Mouse (Mus musculus) heart, embryonic 16.5 days (tissue): Measurements from ENCODE around the gene Cdcp2. TPM values are rescaled to one million over a fixed set of nuclear protein-coding genes. Genes with fewer than 3 reads are reported as not detected.

Experiments used
- ATAC-seq: fragments of 200-750 bp; cut with Nextera tagmentation; replicated peaks from 2 replicates; pipeline ENCODE4 v1.8.0; 2017; ENCODE audit warnings: moderate number of reproducible peaks; ENCODE audit not compliant: insufficient read depth, low FRiP score; ENCODE audit errors: extremely low read depth
- H3K27ac ChIP-seq: fragments of 300-500 bp; sonication (generic); 2 replicates; pipeline ENCODE4 v1.5.1; 2014; ENCODE audit warnings: mild to moderate bottlenecking, low read length, control low read depth, moderate library complexity
- H3K27me3 ChIP-seq: fragments of 300-500 bp; sonication (generic); 2 replicates; pipeline ENCODE4 v1.6.1; 2014; ENCODE audit warnings: low read length, mixed read lengths; ENCODE audit not compliant: control insufficient read depth, insufficient read depth
- H3K36me3 ChIP-seq: fragments of 300-500 bp; sonication (generic); 2 replicates; pipeline ENCODE4 v1.6.1; 2014; ENCODE audit not compliant: control insufficient read depth, insufficient read depth
- H3K4me1 ChIP-seq: fragments of 300-500 bp; sonication (generic); 2 replicates; pipeline ENCODE4 v1.6.1; 2014; ENCODE audit warnings: low read length, mixed read lengths; ENCODE audit not compliant: control insufficient read depth, insufficient read depth
- H3K4me2 ChIP-seq: fragments of 300-500 bp; sonication (generic); 2 replicates; pipeline ENCODE4 v1.6.1; 2014; ENCODE audit warnings: low read depth, mild to moderate bottlenecking, control low read depth, low read length
- H3K4me3 ChIP-seq: fragments of 300-500 bp; sonication (generic); 2 replicates; pipeline ENCODE4 v1.5.1; 2014; ENCODE audit warnings: mild to moderate bottlenecking, control low read depth, low read length
- H3K9ac ChIP-seq: fragments of 300-500 bp; sonication (generic); 2 replicates; pipeline ENCODE4 v1.6.1; 2014; ENCODE audit warnings: low read length, control low read depth
- H3K9me3 ChIP-seq: fragments of 300-500 bp; sonication (generic); replicated peaks from 2 replicates; pipeline ENCODE4 v1.6.1; 2016; ENCODE audit warnings: low read length; ENCODE audit not compliant: control insufficient read depth
- WGBS: fragments of 180-500 bp; shearing (Covaris S2); extraction: QIAGEN DNeasy Blood & Tissue Kit; methylation state at CpG from one replicate; pipeline ENCODE4 v1.1.7; 2014; 5-methylcytosine and 5-hydroxymethylcytosine counted together
- polyA plus RNA-seq: library from polyadenylated mRNA; unstranded; fragments of >200 nt; fragmentation: Nextera tagmentation; extraction: Ambion mirVana; gene quantifications from 2 replicates; pipeline ENCODE4 v1.2.1, GENCODE M21; 2015

Gene Cdcp2
- polyA plus RNA-seq, 1 experiment from 2014 or later, result not detected

DNA sequence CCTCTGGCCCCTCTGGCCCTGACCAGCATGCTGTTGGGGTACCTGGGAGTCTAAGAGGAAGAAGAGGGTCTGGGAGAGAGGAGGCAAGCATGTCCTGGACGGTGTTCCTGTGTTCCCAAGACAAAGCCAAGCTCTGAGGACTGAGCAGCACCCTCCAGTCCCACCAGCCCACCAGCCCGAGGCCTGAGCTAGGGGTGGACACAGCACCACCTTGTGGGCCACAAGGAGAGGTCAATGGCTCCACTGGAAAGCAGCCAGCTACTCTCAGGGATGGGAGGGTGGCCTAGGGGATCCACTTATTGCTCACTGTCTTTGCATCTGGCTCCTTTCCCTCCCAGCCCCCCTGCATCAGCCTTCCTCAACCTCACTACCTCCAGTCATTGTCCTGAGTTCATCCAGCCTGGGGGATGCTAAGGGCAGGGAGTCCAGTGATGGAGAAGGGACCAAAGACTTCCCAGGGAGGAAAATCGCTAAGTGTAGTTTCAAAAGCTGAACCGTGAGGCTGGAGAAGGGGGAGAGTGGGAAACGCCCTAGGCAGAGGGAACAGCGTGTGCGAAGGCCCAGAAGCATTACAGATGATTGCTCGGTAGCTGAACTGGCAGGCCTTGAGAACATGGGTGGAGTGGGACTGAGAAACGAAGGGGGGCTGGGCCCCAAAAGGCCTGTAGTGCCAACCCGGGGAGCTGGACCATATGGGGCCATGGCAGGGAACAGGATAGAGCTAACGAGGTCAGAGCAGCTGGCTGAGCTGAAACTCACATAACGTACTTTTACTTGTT, 24.7 kb downstream of the Cdcp2 start:
- no peak for ATAC-seq

DNA sequence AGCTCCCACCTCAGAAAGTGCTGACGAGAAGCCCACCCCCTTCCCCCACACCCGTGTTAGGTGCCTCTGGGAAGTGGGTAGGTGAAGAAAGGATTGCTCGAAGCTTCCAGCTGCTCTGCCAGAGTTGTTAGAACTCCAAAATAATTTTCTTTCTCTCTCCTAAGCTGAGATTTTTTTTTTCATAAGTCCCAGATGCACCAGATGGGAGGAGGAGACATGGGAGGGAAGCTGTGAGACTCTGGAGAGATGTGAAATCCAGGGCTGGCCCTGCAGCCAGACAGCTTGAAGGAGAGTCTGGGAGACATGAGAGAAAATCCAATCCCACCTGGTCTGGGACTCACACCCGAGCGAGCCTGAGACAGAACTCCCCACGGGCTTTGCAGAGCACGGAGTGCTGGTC, 27.7 kb downstream of the Cdcp2 start:
- H3K36me3 ChIP-seq, result no peaks in the 10 kb centered on the region
- no peak overlapping the region for H3K4me2 ChIP-seq
- H3K4me3 ChIP-seq, result no peak overlapping the region
- no peaks in the 10 kb centered on the region for H3K9me3 ChIP-seq
- H3K27me3 ChIP-seq, result peaks cover 2% of the 10 kb centered on the region; the same call in 1 of the 2 replicates
- ATAC-seq, result no peak
- 62% methylated on average over 7 of the region's 7 CpGs for WGBS
- no peaks in the 10 kb centered on the region for H3K4me1 ChIP-seq
- no peak overlapping the region for H3K9ac ChIP-seq
- no peak overlapping the region for H3K27ac ChIP-seq

More for the DNA sequence above, 24.7 kb downstream of the Cdcp2 start:
- Histone ChIP-seq H3K9me3 (no peaks in the 10 kb centered on the region), H3K27ac (no peak overlapping the region), H3K4me3 (no peak overlapping the region), H3K4me1 (no peaks in the 10 kb centered on the region), H3K27me3 (no peaks in the 10 kb centered on the region; the same call in 1 of the 2 replicates), H3K4me2 (no peak overlapping the region), H3K36me3 (no peaks in the 10 kb centered on the region), H3K9ac (no peak overlapping the region)
- 60% methylated on average over 12 of the region's 12 CpGs for WGBS

DNA sequence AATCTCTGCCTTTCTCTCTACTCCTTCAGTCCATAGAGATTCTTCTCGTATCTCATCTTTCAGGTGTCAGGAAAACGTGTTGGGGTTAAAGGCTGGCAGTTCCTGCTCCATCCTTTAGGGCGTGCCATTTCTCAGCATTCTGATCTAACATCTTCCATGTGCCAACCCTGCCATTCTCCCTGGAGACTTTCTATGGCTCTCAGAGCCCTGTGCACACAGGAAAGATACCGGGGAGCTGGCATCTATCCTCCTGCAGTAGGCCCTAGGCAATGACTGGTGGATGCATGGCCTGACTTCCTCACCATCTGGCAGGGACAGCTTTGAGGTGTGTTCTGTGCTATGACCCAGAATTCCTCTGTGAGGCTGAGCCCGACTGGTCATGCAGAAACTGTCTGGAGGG, 28.4 kb downstream of the Cdcp2 start:
- H3K27me3 ChIP-seq, result 0 out of 2 replicates have a peak, but pooled peaks cover 2% of the 10 kb centered on the region
- no peak overlapping the region for H3K4me3 ChIP-seq
- H3K4me1 ChIP-seq, result no peaks in the 10 kb centered on the region
- no peaks in the 10 kb centered on the region for H3K9me3 ChIP-seq
- no peaks in the 10 kb centered on the region for H3K36me3 ChIP-seq
- H3K9ac ChIP-seq, result no peak overlapping the region
- ATAC-seq, result no peak
- 52% methylated on average over 5 of the region's 5 CpGs for WGBS
- H3K4me2 ChIP-seq, result no peak overlapping the region
- H3K27ac ChIP-seq, result no peak overlapping the region

DNA sequence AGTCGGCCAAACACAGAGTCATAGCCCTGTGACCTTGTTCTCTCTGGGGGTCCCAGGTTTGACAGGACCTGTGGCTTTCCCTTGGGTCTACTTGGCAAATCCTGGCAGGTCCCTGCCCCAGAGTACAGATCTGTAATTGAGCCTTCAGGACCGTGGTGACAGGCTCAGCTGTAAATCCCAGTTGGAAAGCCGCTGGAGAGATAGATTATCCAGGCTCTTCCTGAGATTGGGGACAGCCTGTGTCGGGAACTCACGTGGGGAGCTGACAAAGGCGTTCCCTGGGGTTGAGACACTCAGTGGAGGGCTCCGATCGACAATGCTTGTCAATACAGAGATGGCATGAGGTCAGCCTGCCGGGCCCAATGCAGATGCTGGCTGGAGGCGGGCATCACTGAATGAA, 29.7 kb downstream of the Cdcp2 start:
- no peak overlapping the region for H3K4me3 ChIP-seq
- H3K27ac ChIP-seq, result no peak overlapping the region
- no peaks in the 10 kb centered on the region for H3K9me3 ChIP-seq
- H3K4me1 ChIP-seq, result no peaks in the 10 kb centered on the region
- H3K4me2 ChIP-seq, result no peak overlapping the region
- H3K36me3 ChIP-seq, result no peaks in the 10 kb centered on the region
- H3K9ac ChIP-seq, result no peak overlapping the region
- 48% methylated on average over 10 of the region's 10 CpGs for WGBS
- 0 out of 2 replicates have a peak, but pooled peaks cover 2% of the 10 kb centered on the region for H3K27me3 ChIP-seq
- no peak for ATAC-seq

DNA sequence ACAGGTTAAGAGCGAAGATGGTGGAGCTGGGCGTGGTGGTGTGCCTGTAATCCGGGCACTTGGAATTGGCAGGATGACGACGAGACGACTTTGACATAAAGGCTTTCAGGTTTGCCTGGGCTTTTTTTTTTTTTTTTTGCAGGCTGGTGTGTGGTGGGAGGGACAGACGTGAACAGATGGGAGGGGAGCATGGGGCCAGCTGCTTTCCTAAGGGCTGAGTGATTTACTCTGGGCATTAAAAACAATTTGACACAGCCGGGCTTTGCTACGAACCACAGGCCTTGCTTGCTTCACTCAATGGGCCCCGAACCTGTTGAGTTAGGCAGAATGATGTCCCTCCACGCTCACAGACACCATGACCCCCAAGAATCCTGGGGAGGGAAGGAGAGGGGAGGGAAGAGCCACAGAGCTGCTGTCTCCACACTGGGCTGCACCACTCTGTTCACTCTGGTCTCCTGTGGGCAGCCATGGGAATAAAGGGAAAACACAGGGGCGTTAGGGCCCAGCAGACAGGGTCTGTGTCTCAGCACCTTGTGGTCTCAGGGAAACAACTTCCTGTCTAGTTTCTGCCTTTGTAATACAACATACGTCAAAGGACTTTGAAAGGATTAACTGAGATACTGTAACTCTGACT, 30.3 kb downstream of the Cdcp2 start:
- H3K9me3 ChIP-seq, result no peaks in the 10 kb centered on the region
- no peaks in the 10 kb centered on the region for H3K36me3 ChIP-seq
- ATAC-seq, result no peak
- no peaks in the 10 kb centered on the region for H3K4me1 ChIP-seq
- 69% methylated on average over 13 of the region's 13 CpGs for WGBS
- no peak overlapping the region for H3K27ac ChIP-seq
- H3K4me2 ChIP-seq, result no peak overlapping the region
- no peak overlapping the region for H3K9ac ChIP-seq
- no peak overlapping the region for H3K4me3 ChIP-seq
- H3K27me3 ChIP-seq, result 0 out of 2 replicates have a peak, but pooled peaks cover 2% of the 10 kb centered on the region

DNA sequence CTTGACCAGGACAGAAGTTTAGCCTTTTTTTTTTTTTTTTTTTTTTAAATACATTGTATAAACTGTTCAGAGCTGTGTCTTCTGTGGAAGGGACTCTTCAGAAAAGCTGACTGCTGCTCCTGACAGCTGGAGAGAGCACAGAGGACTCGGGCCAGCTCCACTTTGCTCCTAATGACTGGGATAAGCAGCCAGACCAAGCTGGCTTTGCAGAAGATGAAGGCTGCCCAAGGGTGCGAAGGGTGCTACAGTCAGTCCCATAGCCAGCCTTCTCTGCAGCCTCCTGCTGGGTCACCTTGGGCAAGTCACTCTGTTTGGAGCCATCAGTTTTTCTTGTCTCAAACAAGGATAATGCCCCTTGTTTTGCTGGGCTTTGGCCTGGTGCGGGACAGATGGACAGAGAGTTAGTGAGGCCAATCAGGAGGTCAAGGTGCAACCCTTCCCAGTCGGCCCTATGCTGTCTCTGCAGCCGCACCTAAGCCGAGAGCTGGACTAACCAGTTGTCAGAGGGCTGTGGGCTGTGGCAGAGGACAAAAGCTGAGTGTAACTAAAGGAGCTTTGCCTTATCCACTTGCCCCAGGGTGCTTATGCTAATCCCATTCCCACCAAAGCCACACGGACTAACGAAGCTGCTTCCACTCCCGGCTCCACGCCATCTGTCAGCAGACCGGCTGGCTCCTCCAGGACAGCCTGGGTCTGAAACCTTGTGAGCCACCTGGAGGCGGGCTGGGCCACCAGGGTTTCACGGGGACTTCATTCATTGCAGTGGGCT, 31.4 kb downstream of the Cdcp2 start:
- H3K4me2 ChIP-seq, result no peak overlapping the region
- no peak overlapping the region for H3K27ac ChIP-seq
- H3K4me1 ChIP-seq, result no peaks in the 10 kb centered on the region
- H3K4me3 ChIP-seq, result no peak overlapping the region
- H3K9ac ChIP-seq, result no peak overlapping the region
- H3K9me3 ChIP-seq, result no peaks in the 10 kb centered on the region
- H3K36me3 ChIP-seq, result no peaks in the 10 kb centered on the region
- no peak for ATAC-seq
- H3K27me3 ChIP-seq, result 0 out of 2 replicates have a peak, but pooled peaks cover 2% of the 10 kb centered on the region
- WGBS, result 64% methylated on average over 13 of the region's 13 CpGs

DNA sequence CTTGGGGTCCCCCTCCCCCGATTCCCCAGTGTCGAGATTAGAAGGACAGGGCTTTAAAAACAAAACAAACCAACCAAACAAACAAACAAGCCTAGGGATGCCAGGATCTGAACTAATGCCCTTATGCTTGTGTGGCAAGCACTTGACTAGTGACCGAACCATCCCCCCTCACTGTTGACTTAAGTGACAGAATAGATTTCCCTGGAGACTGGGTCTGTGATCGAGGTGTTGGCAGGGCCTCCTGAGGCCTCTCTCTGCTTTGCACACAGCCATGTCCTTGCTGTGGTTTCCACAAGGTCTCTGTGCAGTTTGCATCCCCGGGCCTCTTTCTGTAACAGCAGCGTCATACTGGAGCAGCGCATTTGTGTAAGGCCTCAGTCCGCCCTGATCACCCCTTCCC, 32.7 kb downstream of the Cdcp2 start:
- no peak overlapping the region for H3K4me3 ChIP-seq
- 67% methylated on average over 8 of the region's 8 CpGs for WGBS
- no peaks in the 10 kb centered on the region for H3K4me1 ChIP-seq
- H3K9me3 ChIP-seq, result no peaks in the 10 kb centered on the region
- no peak overlapping the region for H3K9ac ChIP-seq
- H3K27ac ChIP-seq, result no peak overlapping the region
- no peak overlapping the region for H3K4me2 ChIP-seq
- 0 out of 2 replicates have a peak, but pooled peaks cover 2% of the 10 kb centered on the region for H3K27me3 ChIP-seq
- no peaks in the 10 kb centered on the region for H3K36me3 ChIP-seq
- ATAC-seq, result no peak

DNA sequence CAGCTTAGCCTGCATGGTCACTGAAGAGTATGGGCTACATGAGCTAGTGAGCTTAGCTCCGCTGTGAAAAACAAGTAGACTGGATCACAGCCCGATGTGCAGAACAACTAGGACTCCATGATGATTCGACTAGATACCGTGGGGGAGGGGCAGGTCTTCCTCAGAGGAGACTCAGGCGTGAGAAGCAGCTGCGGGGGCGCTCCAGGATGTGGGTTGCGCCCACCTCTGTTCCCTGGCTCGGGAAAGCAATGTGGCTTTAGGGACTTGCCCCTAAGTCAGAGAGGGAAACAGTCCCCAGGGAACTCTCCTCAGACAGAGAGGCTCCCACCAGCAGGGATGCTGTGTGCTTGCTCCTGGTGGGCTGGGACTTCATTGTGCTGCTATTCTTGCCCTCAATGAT, 33.8 kb downstream of the Cdcp2 start:
- H3K27me3 ChIP-seq, result 0 out of 2 replicates have a peak, but pooled peaks cover 2% of the 10 kb centered on the region
- no peaks in the 10 kb centered on the region for H3K9me3 ChIP-seq
- H3K4me1 ChIP-seq, result no peaks in the 10 kb centered on the region
- no peak overlapping the region for H3K9ac ChIP-seq
- H3K27ac ChIP-seq, result no peak overlapping the region
- no peaks in the 10 kb centered on the region for H3K36me3 ChIP-seq
- WGBS, result 24% methylated on average over 9 of the region's 9 CpGs
- H3K4me2 ChIP-seq, result no peak overlapping the region
- ATAC-seq, result peak; percentile 45; the same call in 1 of the 2 replicates
- H3K4me3 ChIP-seq, result no peak overlapping the region
